Mouse (Mus musculus) WW6 (cell line): ENCODE measurements around the gene B4galt2.

Experiments used
- DNase-seq: peaks from one replicate; pipeline ENCODE4 v3.0.0-alpha.2; 2013; ENCODE audit warnings: low read depth, low spot score

The B4galt2 gene

DNA sequence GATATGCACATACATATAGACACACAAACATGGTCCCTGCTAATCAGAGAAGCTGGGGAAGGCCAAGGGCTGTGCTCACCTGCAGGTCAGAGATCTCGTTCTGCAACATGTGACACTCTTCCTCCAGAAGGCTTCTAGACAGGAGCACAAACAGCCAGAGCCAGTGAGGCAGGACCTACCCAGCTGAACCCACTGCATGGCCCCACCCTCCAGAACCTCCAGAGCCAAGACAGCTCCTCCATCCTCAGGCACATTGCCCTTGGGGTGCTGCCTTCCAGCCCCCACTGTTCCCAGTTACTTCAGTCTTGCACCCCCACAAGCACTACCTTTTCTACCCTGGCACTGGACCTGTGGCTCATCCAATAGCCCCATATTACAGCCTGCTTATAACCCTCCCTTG is 12.8 kb downstream of the B4galt2 start:
- DNase-seq: no peak

DNA sequence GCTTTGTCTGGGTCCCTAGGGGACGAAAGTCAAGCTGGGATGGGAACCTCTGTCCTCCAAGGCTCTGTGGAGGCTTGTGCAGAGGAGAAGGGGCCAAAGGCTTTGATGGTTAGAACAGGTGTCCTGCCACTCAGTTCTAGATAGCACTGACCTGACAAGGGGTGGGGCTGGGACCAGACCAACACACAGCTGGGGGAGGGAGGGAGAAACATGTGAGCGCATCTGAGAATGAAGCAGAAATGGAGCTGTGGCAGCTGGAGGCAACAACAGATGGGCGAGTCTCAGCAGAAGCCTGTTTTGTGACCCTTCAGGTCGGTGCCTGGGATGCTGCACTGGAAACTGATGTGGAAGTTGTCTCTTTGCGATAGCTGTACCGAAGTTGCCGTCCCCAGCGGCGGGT is 14.0 kb downstream of the B4galt2 start:
- no peak for DNase-seq

DNA sequence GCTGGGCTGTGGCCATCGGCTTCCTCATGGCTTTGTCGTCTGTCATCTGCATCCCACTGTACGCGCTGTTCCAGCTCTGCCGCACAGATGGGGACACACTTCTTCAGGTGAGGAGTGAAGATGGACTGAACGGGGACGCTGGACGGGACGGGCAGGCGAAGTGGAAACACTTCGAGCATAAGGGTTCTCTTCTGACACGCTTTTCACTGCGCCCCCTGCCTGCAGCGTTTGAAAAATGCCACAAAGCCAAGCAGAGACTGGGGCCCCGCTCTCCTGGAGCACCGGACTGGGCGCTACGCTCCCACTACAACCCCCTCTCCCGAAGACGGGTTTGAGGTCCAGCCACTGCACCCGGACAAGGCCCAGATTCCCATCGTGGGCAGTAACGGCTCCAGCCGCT is 15.5 kb downstream of the B4galt2 start:
- DNase-seq: no peak

DNA sequence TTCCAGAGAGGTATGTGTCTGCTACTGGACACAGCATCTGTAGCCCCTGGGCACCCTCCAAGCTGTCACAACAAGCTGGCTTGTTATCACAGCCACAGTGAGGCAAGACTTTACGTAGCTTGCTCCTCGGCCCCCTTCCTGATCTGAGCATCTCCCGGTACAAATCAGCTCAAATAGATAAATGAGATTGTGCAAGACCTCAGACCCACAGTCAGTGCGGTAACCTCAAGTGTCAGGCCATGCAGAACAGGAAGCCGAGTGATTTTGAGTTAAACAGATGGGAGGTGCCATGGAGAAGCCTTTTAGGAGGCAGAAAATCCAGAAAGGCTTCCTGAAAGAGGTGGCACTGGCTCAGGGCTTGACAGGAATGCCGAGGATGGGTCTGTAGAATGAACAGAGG is 16.3 kb downstream of the B4galt2 start:
- no peak for DNase-seq

DNA sequence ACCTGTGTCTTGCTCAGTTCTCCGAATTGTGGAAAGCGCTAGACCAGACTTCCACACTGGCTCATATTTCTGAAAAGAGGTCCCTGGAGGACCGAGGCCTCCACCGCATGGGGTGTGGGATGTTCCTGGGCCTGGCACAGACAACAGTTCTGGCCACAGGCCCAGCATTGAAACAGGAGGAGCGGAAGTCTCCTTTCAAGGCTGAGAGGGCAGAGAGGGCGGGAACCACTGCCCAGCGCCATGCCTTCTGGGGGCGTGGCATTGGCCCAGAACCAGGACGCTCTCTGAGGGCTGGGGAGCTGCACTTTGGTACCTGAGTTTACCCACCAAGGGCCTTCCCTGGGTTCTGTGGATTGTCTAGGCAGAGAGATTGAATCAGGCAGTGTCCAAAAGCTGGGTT is 17.2 kb downstream of the B4galt2 start:
- no peak for DNase-seq

DNA sequence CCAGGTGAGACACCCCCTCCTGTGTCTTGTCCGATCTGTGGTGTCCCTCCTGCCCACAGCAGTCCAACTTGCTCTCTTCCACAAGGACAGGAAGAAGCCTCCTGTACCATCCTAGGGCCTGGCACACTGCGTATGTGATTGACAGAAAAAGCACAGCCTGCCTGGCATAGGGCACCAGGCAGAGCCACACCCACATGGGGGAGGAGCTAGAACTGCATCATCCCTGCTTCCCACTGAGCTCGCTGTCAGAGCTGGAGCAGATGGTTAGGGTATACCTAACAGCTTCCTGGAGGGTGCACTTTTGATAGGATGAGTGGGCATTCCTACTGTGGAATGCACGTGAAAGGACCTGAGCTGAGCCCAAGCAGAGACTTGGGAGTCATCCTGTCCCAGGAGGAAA is 20.5 kb downstream of the B4galt2 start:
- no peak for DNase-seq

DNA sequence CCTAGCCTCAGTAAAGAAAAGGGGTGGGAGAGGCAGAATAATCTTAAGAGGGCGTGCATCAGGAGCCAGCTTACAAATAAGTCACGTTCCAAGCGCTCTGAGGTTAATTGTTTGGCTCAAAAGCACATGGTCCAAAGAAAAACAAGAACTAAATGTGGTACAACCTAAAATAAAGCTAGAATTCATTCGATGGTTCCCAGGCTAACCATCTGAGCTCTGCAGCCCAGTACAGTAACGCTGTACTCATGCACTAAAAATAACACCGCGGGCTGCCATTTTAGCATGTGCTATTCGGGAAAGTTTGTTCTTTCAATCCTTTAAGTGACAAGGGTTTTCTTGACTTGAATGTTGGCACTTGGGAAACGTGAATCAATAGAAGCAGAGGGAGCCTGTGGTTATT is 22.7 kb downstream of the B4galt2 start:
- DNase-seq: no peak

DNA sequence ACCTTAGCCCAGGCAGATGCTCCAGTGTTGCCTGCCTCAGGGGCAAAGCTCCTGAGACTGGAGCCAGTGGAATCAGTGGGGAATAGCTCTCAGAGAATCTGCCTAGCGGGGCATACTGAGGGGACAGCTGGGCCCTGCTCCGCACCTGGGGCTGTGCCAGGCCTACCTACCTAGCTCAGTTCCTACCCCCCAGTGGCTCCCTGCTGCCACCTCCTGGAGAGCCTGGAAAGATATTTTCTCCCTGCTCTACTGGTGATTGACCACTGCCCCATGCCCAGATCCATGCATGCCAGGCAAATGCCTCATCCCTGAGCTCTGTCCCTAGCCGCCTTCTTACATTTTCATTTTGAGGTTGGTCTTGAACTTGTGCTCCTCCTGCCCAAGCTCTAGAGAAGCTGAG is 24.5 kb downstream of the B4galt2 start:
- no peak for DNase-seq

DNA sequence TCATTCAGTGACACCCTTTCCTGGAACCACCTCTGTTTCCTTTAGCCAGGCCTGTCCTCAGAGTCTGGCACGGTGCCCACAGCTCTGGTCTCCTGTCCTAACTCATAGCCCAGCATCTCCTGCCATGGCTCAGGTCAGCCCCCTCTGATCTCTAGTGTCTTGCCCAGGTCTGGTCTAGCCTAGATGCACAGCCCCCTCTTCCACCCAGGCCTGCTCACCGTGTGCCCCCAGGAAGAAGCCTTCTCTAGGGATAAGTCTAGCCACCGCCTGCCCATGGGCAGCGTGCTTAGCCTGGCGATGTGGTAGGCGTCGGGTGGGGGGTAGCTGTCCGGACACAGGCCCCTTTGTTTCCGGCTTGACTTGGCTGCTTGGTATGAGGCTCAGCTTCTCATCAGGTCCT is 28.1 kb downstream of the B4galt2 start:
- no peak for DNase-seq

DNA sequence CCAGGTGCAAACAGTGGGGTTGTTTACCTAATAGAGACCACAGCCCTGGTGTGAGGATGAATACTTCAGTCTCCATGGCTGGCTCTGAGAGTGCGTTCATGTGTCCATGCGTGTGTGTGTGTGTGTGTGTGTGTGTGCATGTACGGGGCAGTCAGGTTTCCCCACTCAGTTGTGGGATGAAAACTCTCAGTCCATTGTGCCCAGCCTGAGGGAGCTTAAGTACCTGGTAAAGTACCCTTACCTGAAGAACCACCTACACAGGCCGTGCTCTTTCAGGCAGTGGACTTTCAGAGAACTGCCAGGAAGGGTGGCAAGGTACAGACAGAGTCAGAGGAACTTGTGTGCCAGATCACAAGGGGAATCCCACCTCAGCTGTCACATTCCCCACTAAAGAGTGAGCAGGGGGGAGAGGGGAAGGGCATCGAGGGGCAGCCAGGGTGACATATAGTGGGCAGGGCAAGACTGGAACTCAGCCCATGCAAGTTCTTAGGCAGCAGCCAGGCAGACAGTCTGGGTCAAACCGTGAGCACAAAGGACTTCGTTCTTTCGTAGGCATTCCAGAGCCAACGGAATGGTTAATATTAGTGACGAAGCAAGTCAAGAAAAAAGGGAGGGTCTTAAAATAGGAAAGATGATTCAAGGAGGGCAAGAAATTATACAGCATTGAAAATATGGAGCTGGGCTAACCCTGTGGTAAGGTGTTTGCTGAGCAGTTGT is 31.0 kb downstream of the B4galt2 start:
- DNase-seq: no peak

DNA sequence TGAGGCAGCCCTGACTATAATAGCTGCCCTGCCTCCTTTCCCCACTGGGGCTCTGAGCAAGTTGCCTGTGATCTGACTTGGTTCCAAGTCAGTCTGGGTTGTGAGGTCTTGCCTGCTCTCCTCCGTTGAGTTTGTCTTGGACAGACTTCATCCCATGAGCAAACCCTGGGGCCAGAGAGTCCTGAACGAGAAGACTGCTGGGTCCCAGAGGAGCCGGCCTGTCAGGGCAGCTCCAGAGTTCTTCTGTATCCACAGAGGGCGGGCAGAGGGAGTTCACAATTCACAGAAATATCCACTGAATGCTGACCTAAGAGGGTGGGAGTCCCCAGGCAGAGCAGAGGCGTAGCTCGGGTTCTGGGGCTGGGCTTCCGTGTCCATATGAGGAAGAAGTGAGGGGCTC is 32.4 kb downstream of the B4galt2 start:
- no peak for DNase-seq

DNA sequence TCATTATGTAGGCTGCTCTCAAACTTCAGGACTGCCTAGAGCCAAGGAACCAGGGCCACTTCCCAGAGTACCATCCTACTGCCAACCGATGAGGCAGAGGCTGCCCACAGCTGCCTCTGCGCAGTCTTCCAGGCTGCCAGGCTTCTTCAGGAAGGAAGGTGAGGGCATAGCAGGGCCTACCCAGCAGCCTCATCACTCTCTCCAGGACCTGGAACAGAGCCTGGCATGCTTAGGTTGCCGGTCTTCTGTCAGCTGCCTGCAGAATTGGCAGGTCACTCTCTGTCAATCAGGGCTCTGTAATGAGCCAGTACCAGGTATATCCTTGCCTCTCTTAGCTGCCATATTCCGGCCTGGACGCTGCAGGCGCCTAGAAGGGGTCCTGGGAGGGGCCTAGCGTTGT is 33.1 kb downstream of the B4galt2 start:
- no peak for DNase-seq

DNA sequence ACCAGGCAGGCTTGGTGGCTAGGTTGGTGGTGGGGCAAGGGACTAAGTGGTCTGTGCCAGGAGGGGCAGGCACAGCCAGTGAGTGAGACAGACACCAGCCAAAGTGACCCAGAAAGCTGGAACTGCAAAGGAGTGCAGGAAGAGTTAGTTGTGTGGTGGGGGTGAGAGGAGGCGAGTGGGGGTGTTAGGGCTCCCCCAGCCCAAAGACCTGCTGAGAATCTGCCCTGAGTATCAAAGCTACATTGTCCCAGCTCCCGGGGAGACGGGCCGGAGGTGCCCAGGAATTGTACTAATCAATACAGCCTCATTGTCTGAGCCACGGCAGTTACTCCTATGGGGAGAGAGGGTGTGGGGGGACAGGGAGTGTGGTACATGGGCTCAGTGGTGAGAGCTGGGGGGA is 33.8 kb downstream of the B4galt2 start:
- DNase-seq: no peak

DNA sequence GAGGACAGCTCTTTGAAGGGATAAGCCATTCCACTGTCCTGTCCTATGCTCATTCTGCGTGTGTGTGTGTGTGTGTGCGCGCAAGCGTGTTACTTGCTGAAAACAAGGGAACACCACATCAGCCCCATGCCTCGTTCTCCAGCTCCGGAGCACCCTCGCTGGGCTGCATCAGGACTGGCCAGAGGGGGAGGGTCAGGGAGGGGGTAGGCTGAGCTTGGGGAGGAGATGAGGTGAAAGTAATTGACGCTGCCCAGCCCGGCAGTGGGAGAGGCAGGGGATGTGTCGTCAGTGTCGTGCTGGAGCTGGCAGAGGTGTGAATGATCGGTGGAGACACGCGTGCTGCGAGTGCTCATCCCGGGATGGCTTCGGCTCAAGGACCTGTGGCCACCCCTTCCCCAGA is 34.2 kb downstream of the B4galt2 start:
- no peak for DNase-seq

DNA sequence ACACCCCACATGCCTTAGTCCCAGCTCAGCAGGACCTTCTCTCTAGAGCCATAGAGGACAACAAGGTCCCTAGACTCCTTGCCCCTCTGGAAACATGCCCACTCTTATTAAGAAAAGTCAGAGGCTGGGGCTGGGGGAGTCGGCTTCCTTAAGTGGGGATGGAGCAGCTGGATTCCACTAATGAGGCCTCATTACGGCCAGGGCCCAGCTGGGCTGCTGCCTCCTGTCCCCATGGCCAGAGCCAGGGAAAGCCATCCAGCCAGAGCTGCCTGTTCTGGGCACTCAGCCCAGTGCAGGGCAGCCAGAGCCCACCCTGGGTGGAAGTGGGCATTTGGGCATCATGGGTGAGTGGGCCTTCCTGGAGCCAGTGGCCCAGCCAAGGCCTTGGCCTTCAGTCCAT is 36.3 kb downstream of the B4galt2 start:
- no peak for DNase-seq

DNA sequence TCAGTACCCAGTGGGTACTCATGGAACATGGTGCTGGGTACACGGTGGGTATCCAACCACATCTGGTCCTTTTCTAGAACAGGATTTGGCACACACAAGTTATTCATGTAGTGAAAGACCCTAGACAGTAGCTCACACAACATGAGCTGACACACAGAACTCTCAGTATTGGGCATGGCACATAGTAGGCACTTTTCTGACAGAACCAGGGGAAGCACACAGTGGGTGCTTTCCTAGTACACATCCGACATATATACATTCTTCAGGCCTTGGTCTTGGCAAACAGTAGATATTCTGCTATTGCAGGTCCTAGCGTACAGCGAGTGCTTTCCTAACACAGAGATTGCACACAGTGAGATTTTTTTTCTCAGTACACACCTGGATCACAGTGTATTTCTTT is 37.0 kb downstream of the B4galt2 start:
- no peak for DNase-seq

DNA sequence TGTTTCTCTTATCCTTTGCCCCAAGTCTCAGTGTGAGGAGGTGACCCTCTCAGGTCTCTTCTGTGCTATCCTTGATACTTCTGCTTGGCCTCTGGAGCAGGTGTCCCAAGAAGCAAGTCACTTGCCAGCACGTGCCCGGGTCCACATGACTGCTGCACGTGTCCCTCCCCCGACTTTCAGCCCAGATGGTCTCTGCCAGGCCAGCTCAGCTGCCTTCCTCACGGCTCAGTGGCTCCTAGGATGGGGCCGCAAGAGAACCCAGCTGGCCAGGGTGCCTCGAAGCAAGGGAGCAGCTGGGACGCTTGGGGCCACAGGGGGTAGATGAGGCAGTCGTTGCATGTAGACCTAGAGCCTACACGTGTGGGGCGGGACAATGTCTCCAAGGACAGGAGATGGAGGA is 38.0 kb downstream of the B4galt2 start:
- no peak for DNase-seq

DNA sequence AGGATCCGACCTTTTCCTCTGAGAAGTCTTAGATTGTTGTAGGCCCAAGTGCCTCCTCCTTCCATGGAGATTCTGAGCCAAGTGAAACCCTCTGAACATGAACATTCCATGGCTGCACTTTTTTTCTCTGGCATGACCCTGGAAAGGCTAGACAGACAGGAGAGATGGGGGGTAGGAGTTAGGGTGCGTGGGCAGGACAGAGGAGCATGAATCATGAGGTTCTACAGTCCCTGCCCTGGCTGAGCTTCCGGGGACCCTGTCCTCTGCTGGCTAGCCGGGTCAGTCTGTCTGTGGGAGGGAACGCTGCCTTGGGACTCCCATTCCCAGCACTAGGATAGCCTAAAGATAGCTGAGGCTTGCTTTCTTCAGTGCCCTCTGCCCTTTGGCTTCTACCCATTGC is 38.8 kb downstream of the B4galt2 start:
- no peak for DNase-seq

DNA sequence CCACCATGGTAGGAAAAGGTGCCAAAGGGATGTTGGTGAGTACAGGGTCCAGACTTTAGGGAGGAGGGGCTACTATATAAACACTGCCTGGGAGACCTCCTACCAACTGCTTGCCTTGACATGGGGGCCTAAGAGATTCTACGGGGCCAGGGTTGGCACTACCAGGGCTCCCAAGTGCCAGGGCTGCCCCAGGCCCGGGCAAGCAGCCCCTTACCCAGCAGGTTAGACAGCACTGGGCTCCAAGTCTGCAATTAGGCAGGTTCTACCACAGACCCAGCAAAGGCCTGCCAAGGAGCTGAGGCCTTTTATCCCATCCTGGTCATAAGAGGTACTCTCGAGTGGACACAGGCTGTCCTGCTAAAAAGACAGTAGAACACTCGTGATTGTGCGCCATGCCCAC is 40.2 kb downstream of the B4galt2 start:
- no peak for DNase-seq

DNA sequence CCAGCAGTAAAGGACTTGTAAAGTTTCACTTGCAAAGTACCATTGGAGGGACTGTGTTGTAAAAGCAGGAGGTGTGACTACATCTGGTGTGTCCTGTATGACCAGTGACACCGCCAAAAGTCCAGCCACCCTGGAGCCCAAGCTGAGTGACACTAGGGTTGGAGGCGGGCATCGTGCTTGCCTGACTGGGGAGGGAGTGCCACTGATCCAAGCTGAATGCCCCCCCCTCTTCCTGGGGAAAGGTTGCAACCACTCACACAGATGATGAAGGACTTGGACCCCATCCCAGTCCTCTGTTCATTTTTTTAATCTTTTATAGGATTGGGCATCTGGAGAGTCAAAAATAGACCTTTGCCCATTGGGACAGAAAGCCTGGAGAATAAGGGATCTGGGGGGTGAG is 41.7 kb downstream of the B4galt2 start:
- no peak for DNase-seq

DNA sequence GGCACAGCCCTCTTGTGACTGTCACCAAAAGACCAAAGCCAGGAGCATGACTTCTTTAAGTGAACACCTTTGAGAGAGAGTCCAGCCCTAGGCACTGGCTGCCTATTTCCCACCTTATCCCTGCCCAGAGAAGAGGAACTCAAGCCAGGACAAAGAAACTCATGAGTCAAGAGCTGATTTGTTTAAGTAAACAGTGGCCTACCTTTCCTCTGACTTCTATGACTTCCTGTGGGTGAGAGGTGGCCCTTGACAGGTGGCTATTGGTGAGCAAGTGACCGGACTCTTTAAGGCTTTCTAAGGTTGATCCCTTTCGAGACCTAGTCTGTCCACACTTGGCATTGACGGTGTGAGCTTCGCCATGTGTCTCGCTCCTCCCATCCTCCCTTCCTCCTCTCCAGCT is 42.5 kb downstream of the B4galt2 start:
- no peak for DNase-seq

DNA sequence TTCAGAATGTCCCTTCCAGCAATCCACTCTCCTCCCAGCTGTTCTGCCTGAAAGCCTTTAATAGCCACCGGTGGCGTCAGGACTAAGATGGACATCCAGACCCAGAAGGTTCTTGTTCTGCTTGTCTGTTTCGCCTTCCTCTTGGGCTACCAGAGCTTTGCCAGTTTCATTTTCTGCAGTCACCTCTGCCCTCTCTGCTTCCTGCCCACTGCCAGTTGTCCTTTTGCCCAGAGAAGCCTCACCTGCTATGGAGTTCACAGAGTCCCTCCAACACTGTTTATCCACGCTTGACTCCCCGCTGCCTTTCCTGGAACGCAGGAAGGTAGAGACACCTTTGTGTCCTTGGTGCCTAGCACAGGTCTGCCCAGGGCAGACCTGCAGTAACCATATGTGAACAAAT is 43.9 kb downstream of the B4galt2 start:
- no peak for DNase-seq

DNA sequence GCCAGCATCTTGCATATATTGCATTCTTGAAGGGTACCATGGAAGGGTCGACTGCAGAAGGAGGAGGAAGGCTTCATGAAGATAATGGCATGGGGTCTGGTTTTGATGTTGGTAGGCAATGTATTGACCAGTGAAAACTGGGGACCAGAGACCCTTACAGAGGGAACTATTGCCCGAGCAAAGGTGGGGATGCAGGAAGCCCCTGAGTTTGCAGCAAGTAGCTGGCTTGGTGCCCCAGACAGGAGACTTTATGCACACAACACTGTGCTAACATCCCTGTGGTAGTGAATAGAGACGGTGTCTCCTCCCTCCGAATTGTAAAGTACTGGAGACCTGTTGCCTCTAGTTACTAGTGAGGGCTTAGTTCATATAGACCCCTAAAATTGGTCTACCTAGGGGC is 46.0 kb downstream of the B4galt2 start:
- no peak for DNase-seq

DNA sequence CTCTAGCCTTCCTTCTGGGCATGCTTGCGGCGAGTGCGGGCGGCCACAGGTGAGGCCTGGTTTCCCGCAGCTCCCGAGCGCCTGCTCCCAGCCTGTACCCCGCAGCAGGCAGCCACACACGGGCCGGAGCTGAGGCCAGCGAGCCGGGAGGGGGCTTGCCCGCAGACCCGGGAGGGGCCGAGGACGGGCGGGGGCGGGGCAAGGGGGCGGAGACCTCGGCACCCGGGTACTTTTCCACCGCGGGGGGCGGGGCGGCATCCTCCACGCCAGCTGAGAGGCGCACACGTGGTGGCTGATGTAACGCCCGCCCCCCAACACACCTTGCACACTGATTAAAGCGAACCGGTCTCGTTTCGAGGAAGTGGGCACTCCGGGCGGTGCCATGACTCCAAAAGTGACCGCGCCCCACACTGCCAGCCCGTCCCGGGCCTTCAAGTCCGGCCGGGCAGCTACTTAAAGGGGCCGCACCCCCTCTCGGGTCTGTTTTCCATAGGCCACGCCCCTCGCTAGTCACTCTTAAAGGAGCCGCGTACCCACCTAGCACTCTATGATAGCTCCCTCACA is 47.0 kb downstream of the B4galt2 start:
- DNase-seq: peak; percentile 69
